In genomic region chr11:11694472-11695177, GRCm38 (mm10) we compare ENCODE assay signal across 14 mouse cellular contexts.
"Had no signal": no experiment of that assay in that cellular context is flagged by ENCODE, and none has a peak within 500 bp of the region (broad histone marks: within the 10 kb centered on the region; RNA-seq: fewer than 3 reads in every experiment).

No protein-coding gene starts in this region.

- DNase-seq: kidney, adult 18-20 months; kidney, postnatal 10 days; kidney, postnatal 4 days; lung, embryonic 14.5 days; lung, postnatal 10 days; lung, postnatal 4 days; retina, postnatal 1 day; thymus, postnatal 14 days had no signal

- H3K36me3 ChIP-seq: limb, embryonic 12.5 days; midbrain, embryonic 13.5 days; neural tube, embryonic 13.5 days had no signal

- H3K9me3 ChIP-seq: limb, embryonic 12.5 days; midbrain, embryonic 13.5 days; neural tube, embryonic 13.5 days had no signal

- H3K4me2 ChIP-seq: limb, embryonic 12.5 days; lung, embryonic 14.5 days; midbrain, embryonic 13.5 days; neural tube, embryonic 13.5 days had no signal

- H3K9ac ChIP-seq: limb, embryonic 12.5 days; lung, embryonic 14.5 days; midbrain, embryonic 13.5 days; neural tube, embryonic 13.5 days had no signal

- ATAC-seq: midbrain, embryonic 13.5 days had no signal

- H3K27ac ChIP-seq: layer of hippocampus, adult 2 months; limb, embryonic 12.5 days; midbrain, embryonic 13.5 days; neural tube, embryonic 13.5 days; stomach, postnatal 0 days had no signal

- H3K4me3 ChIP-seq: layer of hippocampus, adult 2 months; limb, embryonic 12.5 days; midbrain, embryonic 13.5 days; myocyte; neural tube, embryonic 13.5 days had no signal

- H3K27me3 ChIP-seq: midbrain, embryonic 13.5 days had no signal

- H3K4me1 ChIP-seq: limb, embryonic 12.5 days; midbrain, embryonic 13.5 days; neural tube, embryonic 13.5 days had no signal
